Mouse (Mus musculus) liver, adult (tissue): ENCODE results near the gene Fam102b.

Experiments
- GATA4 ChIP-seq: IDR thresholded peaks from 2 replicates; pipeline ENCODE4 v1.6.1; 2014; ENCODE audit warnings: mild to moderate bottlenecking, low read length; ENCODE audit not compliant: insufficient replicate concordance

Gene Fam102b

DNA sequence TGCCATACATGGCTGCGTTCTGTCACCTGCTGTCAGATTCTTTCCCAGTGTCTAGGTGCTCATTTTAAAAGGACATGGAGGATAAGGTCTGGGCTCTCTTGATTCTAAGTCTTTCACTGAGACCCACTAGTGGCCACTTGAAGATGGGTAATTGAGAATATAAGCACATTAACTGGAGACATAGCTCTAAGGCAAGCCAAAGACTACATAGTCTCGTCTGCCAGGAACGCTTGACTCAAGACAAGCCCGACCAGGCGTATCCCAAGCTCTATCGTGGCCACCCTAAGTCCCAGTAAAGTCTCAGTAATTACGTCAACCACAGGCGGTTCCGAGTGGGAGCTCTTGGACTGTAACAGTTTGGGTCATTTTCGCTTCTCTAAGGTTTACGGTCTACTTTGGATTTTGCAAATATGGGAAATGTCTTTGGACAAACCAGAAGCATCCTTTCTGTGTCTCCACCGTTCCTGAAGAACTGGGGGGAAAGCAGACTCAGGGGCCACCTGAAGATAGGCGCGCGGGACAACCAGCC lies 881 bp downstream of the Fam102b start:
- TF ChIP-seq GATA4: no peak

- TF ChIP-seq GATA4: no peak
Measured at GRCm38 (mm10) chr3:109025579-109025978, 1.8 kb downstream of the Fam102b start.

- TF ChIP-seq GATA4: no peak
Measured at GRCm38 (mm10) chr3:109023066-109023465, 4.3 kb downstream of the Fam102b start.

GRCm38 (mm10) chr3:109021720-109022516 lies 5.5 kb downstream of the Fam102b start:
- TF ChIP-seq GATA4: no peak

DNA sequence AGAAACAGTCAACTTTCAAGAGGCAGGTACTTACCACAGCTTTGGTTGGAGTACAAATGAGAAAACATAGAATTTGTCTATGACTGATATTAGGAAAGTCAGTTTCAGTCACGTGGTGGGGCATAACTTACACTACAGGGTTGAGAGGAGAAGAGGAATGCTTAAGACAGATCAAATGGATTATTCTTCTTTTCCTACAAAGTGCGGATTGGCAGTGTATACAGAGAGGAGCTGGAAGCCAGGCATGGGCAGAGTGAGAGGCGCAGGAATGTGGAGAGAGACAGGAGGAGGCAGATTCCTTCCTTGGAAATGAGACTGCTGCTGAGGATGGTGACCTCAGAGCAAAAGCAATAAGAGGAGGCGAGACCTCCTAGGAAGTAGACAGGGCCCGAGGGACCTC lies 9.1 kb downstream of the Fam102b start:
- no peak for TF ChIP-seq GATA4

DNA sequence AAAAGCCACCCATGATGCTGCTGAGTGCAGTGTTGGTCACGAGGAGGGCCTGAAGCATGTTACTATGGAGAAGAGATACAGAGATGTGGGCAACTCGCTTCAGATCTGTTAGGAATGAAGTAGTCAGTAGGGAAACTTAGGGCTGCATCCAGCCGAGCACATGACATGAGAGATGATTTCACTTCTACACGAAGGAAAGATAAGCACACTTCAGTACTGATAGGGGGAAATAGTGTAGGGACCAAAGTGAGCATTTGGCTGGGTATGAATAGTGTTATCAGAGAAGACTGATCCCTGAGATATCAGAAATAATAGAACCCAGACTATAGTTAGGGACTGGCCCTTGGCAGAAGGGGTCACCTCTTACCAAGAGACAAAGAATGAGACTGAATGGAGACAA lies 14.8 kb downstream of the Fam102b start:
- no peak for TF ChIP-seq GATA4

DNA sequence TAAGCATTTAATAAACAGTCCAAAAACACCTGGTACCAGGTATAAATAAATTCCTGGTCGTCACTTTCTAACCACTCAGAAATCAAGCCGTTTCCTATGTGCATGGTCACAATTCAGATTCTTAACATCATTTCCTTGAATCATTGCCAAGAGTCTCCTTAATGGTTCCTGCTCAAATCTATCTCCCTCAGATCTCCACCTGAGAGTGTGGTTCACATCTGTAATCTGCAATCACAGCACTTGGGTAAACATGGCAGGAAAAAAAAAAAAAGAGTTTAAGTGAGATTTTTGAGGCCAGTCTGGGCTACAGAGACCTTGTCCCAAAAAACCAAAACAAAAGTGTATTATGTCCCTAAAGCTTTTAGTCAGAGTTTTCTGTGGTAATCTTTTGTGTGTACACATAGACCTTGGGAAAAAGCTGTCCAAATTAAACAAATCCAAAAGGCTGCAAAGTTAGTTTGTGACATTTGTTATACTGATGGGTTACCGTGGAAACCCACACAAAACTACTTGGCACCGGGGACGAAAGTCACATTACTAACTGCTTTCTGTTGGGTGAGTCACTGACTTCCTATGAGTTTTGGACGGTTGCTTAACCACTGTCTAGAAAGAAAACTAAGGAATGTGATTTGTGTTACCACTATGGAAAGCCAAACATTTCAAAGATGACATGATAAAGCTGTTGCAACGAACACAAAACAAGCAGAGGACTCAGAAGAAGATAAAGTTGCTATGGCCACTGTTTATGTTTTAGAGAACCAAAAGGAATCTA lies 16.7 kb downstream of the Fam102b start:
- TF ChIP-seq GATA4: no peak

DNA sequence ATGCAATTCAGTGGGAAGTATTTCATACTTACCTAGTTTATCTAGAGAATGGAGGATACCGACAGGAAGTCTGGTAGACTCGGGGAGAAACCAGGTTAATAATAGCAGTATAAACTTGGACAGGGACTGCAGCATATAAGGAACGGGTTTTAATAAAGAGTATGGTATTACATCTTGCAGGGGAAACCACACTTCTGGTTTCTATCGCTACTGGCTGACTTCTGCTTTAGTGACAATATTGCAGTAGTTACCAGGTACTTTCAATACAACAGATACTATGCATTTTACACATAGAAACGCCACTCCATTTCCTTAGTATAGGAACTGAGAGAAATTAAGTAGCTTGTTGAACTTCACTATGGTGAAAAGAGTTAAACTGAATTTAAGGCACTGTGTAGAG lies 19.2 kb downstream of the Fam102b start:
- TF ChIP-seq GATA4: no peak

DNA sequence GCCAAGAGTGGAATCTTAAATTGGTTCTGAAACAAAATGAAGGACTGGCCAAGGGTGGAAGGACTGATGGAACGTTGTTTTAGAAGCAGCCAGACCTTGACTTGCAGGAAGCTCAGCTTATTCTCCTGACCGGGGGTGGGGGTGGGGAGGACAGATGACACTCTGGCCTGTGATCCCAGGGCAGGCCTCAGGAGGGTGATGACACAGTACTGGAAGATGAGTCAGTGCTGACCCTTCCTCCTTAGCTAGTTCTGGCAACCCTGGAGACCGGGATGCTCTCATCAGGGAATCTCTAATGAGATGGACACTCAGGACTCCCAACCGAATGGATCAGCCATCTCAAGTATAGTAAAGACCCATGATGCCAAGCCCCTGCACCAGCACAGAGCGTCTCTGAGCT lies 21.6 kb downstream of the Fam102b start:
- TF ChIP-seq GATA4: no peak

- no peak for TF ChIP-seq GATA4
Measured at GRCm38 (mm10) chr3:108999173-108999572, 28.2 kb downstream of the Fam102b start.

DNA sequence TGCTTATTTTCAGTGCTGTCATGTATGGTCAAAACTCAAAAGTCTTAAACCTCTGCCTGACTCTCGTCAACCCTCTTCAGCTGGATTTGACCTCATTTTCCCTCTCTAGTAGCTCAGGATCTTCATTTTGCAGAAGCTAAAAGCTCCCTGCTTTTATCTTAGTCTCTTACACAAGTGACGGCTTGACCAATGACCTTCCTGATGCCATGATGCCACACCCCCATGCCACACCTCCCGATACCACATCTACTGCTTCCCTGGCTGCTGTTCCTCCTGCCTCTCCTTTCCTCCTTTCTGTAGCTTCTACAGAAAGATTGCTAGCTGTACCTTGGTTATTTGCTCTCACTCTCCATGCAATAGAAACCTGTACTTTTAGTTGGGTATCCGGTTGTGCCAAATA lies 29.6 kb downstream of the Fam102b start:
- TF ChIP-seq GATA4: no peak

GRCm38 (mm10) chr3:108997284-108997683 lies 30.1 kb downstream of the Fam102b start:
- TF ChIP-seq GATA4: peak; percentile 72; the same call in 1 of the 2 replicates

GRCm38 (mm10) chr3:108995379-108995778 lies 32.0 kb downstream of the Fam102b start:
- no peak for TF ChIP-seq GATA4

DNA sequence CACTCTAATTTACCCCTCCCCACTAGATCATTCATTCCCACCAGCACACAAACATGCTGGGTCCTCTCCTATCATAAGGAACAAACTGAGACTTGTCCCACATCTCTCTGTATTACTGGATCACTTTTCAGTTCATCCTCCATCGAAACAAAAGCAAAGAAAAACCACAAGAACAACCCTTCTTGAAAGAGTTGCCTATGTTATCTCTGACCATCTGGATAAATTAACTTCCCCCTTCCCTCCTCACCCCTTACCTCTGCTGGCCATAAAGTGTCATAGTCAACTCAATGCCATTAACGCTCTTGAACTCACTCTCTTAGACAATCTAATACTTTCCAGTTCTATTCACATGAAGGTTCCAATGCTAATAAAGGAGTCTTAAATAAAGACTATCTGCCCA lies 32.9 kb downstream of the Fam102b start:
- no peak for TF ChIP-seq GATA4

DNA sequence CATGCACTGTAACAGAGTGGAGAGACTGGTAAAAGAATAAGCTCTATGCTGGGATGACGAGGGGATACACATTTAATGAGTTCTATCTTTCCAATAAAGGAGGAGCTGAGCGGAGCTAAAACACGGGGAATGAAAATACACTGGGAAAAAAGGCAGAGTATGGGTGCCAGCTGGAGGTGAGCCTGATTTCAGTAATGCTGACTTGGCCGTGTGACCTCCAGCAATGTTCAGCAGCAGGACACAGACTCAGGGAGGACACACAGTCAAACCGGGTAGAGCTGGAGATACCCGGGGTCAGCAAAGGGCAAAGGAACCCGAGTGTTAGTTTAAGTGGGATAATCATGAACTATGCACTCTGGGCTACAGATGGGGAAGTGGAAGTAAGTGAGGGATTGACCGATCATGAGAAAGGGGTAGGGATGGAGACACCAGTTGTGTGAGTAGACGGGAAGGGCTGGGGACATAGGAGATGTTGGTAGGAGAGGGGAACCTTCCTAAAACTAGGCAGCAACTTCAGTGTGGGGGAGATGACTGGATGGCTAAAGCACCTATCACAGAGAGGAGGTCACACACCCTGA lies 37.3 kb downstream of the Fam102b start:
- no peak for TF ChIP-seq GATA4
